Mouse (Mus musculus): Measurements from ENCODE around the gene Pdss2. TPM values are rescaled to one million over a fixed set of nuclear protein-coding genes. Genes with fewer than 3 reads are reported as not detected.
A peak's percentile ranks its signal among the peaks of the same experiment; 100 is the strongest.

Gene Pdss2
- total and polyA plus RNA-seq, 2 experiments = 10.2 to 10.3 TPM

DNA sequence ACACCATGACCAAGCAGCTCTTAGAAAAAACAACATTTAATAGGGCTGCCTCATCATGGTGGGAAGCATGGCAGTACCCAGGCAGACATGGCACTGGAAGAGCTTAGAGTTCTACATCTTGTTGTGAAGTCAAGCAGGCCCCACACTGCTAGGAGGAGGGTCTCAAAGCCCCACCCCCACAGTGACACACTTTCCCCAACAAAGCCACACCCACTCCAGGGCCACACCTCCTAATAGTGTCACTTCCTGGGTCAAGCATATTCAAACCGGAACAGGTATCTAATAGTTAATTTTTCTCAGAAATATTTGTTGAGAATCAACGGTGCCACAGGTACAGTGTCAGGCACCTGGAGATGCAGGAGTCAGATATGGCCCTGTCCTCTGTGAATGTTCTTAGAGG lies 244.9 kb downstream of the Pdss2 start:
- WGBS = 85% methylated on average over 2 of the region's 2 CpGs
- H3K36me3 ChIP-seq (ENCODE audit: control insufficient read depth, insufficient read depth, low read length) = no peaks in the 10 kb centered on the region
- H3K27ac ChIP-seq (replicated peaks; ENCODE audit: insufficient read depth, low read depth, low read length) = no peak overlapping the region
- no peaks in the 10 kb centered on the region for H3K4me1 ChIP-seq (ENCODE audit: control insufficient read depth, insufficient read depth, low read length)
- no peak for DNase-seq (ENCODE audit: extremely low read depth, low read depth, low spot score)
- no peak overlapping the region for H3K9ac ChIP-seq (ENCODE audit: low read depth, low read length)
- TF ChIP-seq POLR2A (IDR thresholded peaks at IDR 0.05; ENCODE audit: extremely low read depth, insufficient read depth, low read length) (no peak), CTCF (IDR thresholded peaks at IDR 0.05; ENCODE audit: low read depth, low read length) (no peak)
- H3K79me2 ChIP-seq (ENCODE audit: control insufficient read depth, insufficient read depth, low read length) = no peaks in the 10 kb centered on the region
- H3K4me3 ChIP-seq (ENCODE audit: insufficient read depth, low read depth, low read length) = no peak overlapping the region
- no peaks in the 10 kb centered on the region for H3K27me3 ChIP-seq (ENCODE audit: control insufficient read depth, insufficient read depth, low read length)

DNA sequence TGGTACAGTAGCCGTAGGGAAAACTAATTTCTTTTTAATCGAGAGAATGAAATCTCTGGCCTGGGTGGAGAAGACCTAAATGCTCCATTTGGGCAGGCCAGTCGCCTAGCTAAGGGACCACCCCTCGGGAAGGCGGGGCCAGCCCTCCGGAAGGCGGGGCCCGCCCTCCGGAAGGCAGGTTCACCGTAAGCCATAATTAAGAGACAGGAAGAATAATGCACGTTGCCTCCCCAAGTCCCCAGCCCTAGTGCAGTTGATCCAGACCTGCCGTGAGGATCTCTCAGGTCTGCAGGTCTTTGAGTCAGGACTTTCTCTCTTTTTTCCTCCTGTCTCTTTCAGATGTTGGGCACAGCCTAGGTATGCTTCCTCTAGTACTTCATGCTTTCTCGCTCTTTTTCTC lies 246.4 kb downstream of the Pdss2 start:
- WGBS = 56% methylated on average over 13 of the region's 13 CpGs
- Histone ChIP-seq H3K79me2 (ENCODE audit: control insufficient read depth, insufficient read depth, low read length) (no peaks in the 10 kb centered on the region), H3K36me3 (ENCODE audit: control insufficient read depth, insufficient read depth, low read length) (no peaks in the 10 kb centered on the region), H3K4me3 (ENCODE audit: insufficient read depth, low read depth, low read length) (no peak overlapping the region), H3K27me3 (ENCODE audit: control insufficient read depth, insufficient read depth, low read length) (no peaks in the 10 kb centered on the region), H3K9ac (ENCODE audit: low read depth, low read length) (no peak overlapping the region), H3K27ac (replicated peaks; ENCODE audit: insufficient read depth, low read depth, low read length) (no peak overlapping the region), H3K4me1 (ENCODE audit: control insufficient read depth, insufficient read depth, low read length) (no peaks in the 10 kb centered on the region)
- TF ChIP-seq POLR2A (IDR thresholded peaks at IDR 0.05; ENCODE audit: extremely low read depth, insufficient read depth, low read length) (no peak), CTCF (IDR thresholded peaks at IDR 0.05; ENCODE audit: low read depth, low read length) (no peak)
- no peak for DNase-seq (ENCODE audit: extremely low read depth, low read depth, low spot score)

DNA sequence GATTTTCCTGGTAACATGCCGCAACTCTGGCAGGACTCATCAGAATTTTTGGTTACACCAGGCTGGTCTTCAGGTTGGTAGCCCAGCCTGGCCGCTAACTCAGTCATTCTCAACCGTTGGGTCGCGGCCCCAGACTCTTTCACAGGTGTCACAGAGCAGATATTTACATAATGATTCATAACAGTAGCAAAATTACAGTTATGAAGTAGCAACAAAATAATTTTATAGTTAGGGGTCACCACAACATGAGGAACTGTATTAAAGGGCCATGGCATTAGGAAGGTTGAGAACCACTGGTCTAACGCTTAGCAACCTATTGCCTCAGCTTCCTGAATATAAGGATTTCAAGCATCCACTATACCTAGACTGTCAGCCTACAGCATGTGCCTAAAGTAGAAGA lies 247.0 kb downstream of the Pdss2 start:
- no peaks in the 10 kb centered on the region for H3K4me1 ChIP-seq (ENCODE audit: control insufficient read depth, insufficient read depth, low read length)
- H3K36me3 ChIP-seq (ENCODE audit: control insufficient read depth, insufficient read depth, low read length) = no peaks in the 10 kb centered on the region
- no peak overlapping the region for H3K4me3 ChIP-seq (ENCODE audit: insufficient read depth, low read depth, low read length)

DNA sequence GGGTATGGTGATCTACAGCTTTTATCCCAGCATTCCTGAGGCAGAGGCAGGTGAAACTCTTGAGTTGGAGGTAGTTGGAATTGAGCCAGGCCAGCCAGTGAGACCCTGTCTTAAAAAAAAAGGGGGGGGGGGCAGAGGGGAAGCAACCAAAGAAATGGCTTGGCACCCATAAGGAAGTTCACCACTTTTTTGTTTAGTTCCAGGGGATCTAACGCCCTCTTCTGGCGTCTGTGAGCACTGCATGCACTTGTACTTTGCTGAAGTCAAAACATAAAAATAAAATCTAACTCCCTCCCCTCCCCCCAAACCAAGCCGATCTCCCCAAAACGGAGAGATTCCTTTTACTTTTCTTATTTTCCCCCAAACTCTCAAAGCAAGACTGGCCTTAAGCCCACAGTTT lies 254.1 kb downstream of the Pdss2 start:
- no peak for DNase-seq (ENCODE audit: extremely low read depth, low read depth, low spot score)

More for the DNA sequence above, 247.0 kb downstream of the Pdss2 start:
- TF ChIP-seq CTCF (IDR thresholded peaks at IDR 0.05; ENCODE audit: low read depth, low read length) = no peak
- no peak for TF ChIP-seq POLR2A (IDR thresholded peaks at IDR 0.05; ENCODE audit: extremely low read depth, insufficient read depth, low read length)
- H3K27me3 ChIP-seq (ENCODE audit: control insufficient read depth, insufficient read depth, low read length) = no peaks in the 10 kb centered on the region
- no peaks in the 10 kb centered on the region for H3K79me2 ChIP-seq (ENCODE audit: control insufficient read depth, insufficient read depth, low read length)
- 96% methylated on average over 6 of the region's 6 CpGs for WGBS
- H3K9ac ChIP-seq (ENCODE audit: low read depth, low read length) = no peak overlapping the region
- H3K27ac ChIP-seq (replicated peaks; ENCODE audit: insufficient read depth, low read depth, low read length) = no peak overlapping the region
- DNase-seq (ENCODE audit: extremely low read depth, low read depth, low spot score) = no peak

DNA sequence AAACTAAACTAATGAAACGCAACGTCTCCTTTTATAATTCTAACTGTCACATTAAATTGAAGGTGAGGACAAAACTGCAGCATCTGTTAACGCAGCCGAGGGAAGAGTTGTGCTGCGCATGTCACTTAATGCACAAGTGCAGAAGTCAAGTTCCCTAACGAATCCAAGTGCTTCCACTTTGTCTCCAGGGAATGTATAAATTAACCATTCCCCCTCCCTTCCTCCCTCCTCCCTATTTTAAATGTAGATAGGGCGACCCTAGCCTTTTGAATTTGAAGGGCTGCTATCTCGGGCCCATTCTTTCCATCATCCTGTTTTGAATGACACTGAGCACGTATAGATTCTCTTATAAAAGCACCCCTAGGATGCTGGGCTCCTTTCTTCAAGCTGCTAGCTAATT lies 256.2 kb downstream of the Pdss2 start:
- no peak for TF ChIP-seq POLR2A (IDR thresholded peaks at IDR 0.05; ENCODE audit: extremely low read depth, insufficient read depth, low read length)
- H3K79me2 ChIP-seq (ENCODE audit: control insufficient read depth, insufficient read depth, low read length) = peaks cover 9% of the 10 kb centered on the region; the same call in 1 of the 2 replicates
- no peak overlapping the region for H3K4me3 ChIP-seq (ENCODE audit: insufficient read depth, low read depth, low read length)
- no peaks in the 10 kb centered on the region for H3K27me3 ChIP-seq (ENCODE audit: control insufficient read depth, insufficient read depth, low read length)
- no peak overlapping the region for H3K27ac ChIP-seq (replicated peaks; ENCODE audit: insufficient read depth, low read depth, low read length)
- H3K36me3 ChIP-seq (ENCODE audit: control insufficient read depth, insufficient read depth, low read length) = no peaks in the 10 kb centered on the region
- no peaks in the 10 kb centered on the region for H3K4me1 ChIP-seq (ENCODE audit: control insufficient read depth, insufficient read depth, low read length)
- DNase-seq (ENCODE audit: extremely low read depth, low read depth, low spot score) = no peak
- WGBS = 72% methylated on average over 9 of the region's 9 CpGs
- H3K9ac ChIP-seq (ENCODE audit: low read depth, low read length) = no peak overlapping the region; the same call in 1 of the 2 replicates

More for the DNA sequence above, 254.1 kb downstream of the Pdss2 start:
- 34% methylated on average over 4 of the region's 4 CpGs for WGBS
- Histone ChIP-seq H3K4me1 (ENCODE audit: control insufficient read depth, insufficient read depth, low read length) (no peaks in the 10 kb centered on the region), H3K4me3 (ENCODE audit: insufficient read depth, low read depth, low read length) (no peak overlapping the region), H3K79me2 (ENCODE audit: control insufficient read depth, insufficient read depth, low read length) (no peaks in the 10 kb centered on the region; the same call in 1 of the 2 replicates), H3K9ac (ENCODE audit: low read depth, low read length) (no peak overlapping the region), H3K36me3 (ENCODE audit: control insufficient read depth, insufficient read depth, low read length) (no peaks in the 10 kb centered on the region), H3K27ac (replicated peaks; ENCODE audit: insufficient read depth, low read depth, low read length) (no peak overlapping the region), H3K27me3 (ENCODE audit: control insufficient read depth, insufficient read depth, low read length) (no peaks in the 10 kb centered on the region)
- TF ChIP-seq POLR2A (IDR thresholded peaks at IDR 0.05; ENCODE audit: extremely low read depth, insufficient read depth, low read length) (no peak), CTCF (IDR thresholded peaks at IDR 0.05; ENCODE audit: low read depth, low read length) (peak; percentile 50)

DNA sequence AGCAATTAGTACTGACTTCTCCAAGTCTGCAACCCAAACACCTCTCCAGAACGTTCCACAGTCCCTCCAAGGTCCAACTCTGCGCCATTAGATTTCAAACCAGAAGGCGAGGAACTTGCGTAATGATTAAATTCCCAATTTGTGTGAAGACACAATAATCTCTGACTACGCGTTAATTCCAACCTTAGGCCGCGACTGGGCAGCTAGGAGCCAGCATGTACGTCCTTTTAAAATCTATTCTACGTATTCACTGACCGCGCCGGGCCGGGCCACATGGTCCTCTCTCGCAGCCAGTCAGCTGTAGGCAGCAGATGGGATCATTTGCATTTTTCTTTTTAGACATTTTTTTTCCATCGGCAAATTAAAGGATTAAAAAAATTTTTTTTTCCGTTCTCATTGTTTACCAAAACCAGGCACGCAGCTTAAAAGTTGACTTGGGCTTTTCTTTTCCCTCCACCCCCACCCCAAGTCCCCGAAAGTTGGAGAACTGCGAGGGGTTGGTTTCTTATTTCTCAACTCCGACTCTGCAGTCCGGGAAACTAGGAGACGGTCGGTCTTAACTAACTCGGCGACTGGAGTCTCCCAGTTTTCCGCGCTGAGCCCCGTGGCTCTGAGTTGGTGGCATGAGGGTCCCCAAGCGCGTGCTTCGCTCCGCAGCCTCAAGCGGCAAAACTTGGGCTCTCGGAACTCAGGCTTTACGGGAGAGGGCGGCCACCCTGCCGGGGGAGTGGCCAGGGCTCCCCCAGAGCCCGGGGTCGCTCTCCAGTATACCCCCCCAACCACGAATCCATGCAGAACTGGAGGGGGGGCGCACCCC lies 256.8 kb downstream of the Pdss2 start:
- no peak for TF ChIP-seq POLR2A (IDR thresholded peaks at IDR 0.05; ENCODE audit: extremely low read depth, insufficient read depth, low read length)
- TF ChIP-seq CTCF (IDR thresholded peaks at IDR 0.05; ENCODE audit: low read depth, low read length) = no peak

More for the DNA sequence above, 256.8 kb downstream of the Pdss2 start:
- Histone ChIP-seq H3K79me2 (ENCODE audit: control insufficient read depth, insufficient read depth, low read length) (peaks cover 9% of the 10 kb centered on the region; the same call in 1 of the 2 replicates), H3K4me3 (ENCODE audit: insufficient read depth, low read depth, low read length) (peak overlapping the region; percentile 72), H3K36me3 (ENCODE audit: control insufficient read depth, insufficient read depth, low read length) (no peaks in the 10 kb centered on the region), H3K27me3 (ENCODE audit: control insufficient read depth, insufficient read depth, low read length) (no peaks in the 10 kb centered on the region), H3K4me1 (ENCODE audit: control insufficient read depth, insufficient read depth, low read length) (peaks cover under 1% of the 10 kb centered on the region), H3K27ac (replicated peaks; ENCODE audit: insufficient read depth, low read depth, low read length) (peak overlapping the region; percentile 74), H3K9ac (ENCODE audit: low read depth, low read length) (peak overlapping the region; percentile 94)
- peak; percentile 60 for DNase-seq (ENCODE audit: extremely low read depth, low read depth, low spot score)
- 4% methylated on average over 42 of the region's 42 CpGs for WGBS

Data from liver, adult 2 months (tissue).